Mouse (Mus musculus): ENCODE results near the gene Ptger4. TPM values are rescaled to one million over a fixed set of nuclear protein-coding genes. Genes with fewer than 3 reads are reported as not detected.

The Ptger4 gene
- polyA plus RNA-seq (2011; ENCODE audit: insufficient read depth, insufficient read length, low replicate concordance, missing spikeins), result 2.3 and 3.5 TPM in 2 replicates

DNA sequence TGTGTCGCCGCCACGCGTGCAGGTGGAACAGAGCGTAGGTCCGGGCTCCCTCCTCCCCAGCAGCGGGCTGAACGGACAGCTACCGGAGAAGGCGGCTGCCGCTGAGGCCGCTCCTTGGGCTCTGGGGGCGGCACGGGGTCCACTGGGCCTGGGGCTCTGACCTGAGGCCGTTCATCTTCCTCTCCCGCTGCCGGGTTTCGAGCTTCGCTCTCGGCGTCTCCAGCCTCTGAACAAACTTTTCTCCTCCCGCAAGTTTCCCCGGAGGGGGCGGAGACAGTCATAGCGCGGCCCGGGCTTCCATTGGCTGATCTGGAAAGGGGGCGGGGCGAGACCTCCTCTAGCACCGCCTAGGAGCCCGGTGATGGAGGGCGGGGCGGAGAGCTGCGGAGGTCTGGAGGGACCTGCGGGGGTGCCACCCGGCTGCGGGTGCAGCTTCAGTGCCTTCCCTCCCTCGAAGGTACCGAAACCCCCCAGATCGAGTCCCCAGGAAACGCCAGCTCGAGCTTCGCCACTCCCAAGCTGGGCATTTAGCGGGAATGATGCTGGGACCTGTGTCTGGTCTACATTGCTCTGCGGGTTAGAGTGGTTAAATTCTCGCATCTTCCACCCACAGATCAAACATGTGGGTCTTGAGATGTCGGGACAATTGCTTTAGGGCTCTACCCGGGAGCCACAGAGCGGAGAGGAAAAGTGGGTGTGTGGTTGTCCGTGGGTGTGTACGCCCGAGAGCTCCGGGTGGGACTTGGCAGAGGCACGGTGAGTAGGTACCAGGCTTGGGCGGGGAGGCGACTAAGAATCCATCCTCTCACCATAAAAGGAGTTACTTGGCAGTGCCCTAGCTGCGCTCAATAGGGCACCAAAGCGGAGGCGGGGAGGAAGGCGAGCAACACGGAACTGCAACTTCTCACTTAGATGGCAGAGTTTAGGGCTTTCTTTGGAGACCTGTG lies at the start of gene Ptger4:
TSS of gene Ptger4 (minus strand) at position 229 of the 947 bp plus-strand sequence.
- WGBS, result under 1% methylated on average over 61 of the region's 61 CpGs
- peak within 1 kb of the TSS; percentile 81 for H3K27ac ChIP-seq (ENCODE audit: control insufficient read depth, insufficient read depth, low read depth, low read length, poor library complexity)
- H3K4me1 ChIP-seq (ENCODE audit: control insufficient read depth, insufficient read depth, low read length), result peaks cover 3% of the 10 kb centered on the region; the same call in 1 of the 2 replicates

DNA sequence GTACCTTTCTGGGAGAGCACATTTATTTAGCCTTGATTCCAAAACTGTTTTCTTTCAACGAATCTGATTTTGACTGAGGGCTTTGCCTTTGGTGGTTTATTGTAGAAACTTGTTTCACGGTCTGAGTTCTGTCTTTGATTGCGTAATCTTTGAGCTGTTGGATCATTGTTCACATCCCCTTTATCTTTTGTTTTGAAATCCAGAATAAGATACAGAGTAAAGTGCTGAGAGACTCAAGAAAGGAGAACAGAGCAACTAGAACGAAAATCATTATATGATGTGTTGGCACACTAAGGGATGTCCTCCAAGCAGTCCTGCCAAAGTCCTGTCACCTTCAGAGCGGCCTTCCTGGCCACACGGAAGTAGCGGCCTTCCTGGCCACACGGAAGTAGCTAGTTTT lies 44.4 kb upstream of the Ptger4 start:
- TF ChIP-seq POLR2A (IDR thresholded peaks at IDR 0.05; ENCODE audit: borderline replicate concordance, control insufficient read depth, low read depth, low read length), result no peak
- no peak for TF ChIP-seq CTCF (IDR thresholded peaks at IDR 0.05; ENCODE audit: control insufficient read depth, insufficient read depth, low read length)
- H3K4me3 ChIP-seq (replicated peaks; ENCODE audit: control insufficient read depth, low read depth, low read length), result no peak overlapping the region
- H3K4me1 ChIP-seq (ENCODE audit: control insufficient read depth, insufficient read depth, low read length), result no peaks in the 10 kb centered on the region; the same call in 1 of the 2 replicates
- 58% methylated on average over 8 of the region's 8 CpGs for WGBS
- H3K27ac ChIP-seq (ENCODE audit: control insufficient read depth, insufficient read depth, low read depth, low read length, poor library complexity), result no peak overlapping the region

More for the DNA sequence above, at the start of gene Ptger4:
- H3K4me3 ChIP-seq (replicated peaks; ENCODE audit: control insufficient read depth, low read depth, low read length), result peak within 1 kb of the TSS; percentile 84
- peak; percentile 88 for TF ChIP-seq POLR2A (IDR thresholded peaks at IDR 0.05; ENCODE audit: borderline replicate concordance, control insufficient read depth, low read depth, low read length)
- TF ChIP-seq CTCF (IDR thresholded peaks at IDR 0.05; ENCODE audit: control insufficient read depth, insufficient read depth, low read length), result no peak

DNA sequence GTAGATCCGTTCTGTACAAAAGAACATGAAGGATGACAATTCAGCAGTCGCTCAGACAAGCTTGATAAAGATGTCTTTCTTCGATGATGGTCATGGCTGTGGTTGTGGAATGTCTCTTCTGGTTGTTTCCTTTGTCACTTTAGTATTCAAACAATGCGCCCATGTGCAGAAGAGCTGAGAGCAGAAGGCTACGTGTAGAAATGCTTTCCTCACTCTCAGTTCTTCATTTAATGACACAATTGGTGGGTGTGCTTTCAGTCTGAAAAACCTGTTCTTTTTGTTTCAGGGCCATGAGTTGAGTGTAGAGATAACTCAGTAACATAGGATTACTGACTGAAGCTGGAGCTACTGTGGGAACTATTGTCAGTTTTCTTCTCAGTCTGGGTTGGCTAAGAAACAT lies 43.1 kb upstream of the Ptger4 start:
- TF ChIP-seq POLR2A (IDR thresholded peaks at IDR 0.05; ENCODE audit: borderline replicate concordance, control insufficient read depth, low read depth, low read length) (no peak), CTCF (IDR thresholded peaks at IDR 0.05; ENCODE audit: control insufficient read depth, insufficient read depth, low read length) (no peak)
- H3K4me3 ChIP-seq (replicated peaks; ENCODE audit: control insufficient read depth, low read depth, low read length), result no peak overlapping the region
- 78% methylated on average over 5 of the region's 5 CpGs for WGBS
- no peak overlapping the region for H3K27ac ChIP-seq (ENCODE audit: control insufficient read depth, insufficient read depth, low read depth, low read length, poor library complexity)
- no peaks in the 10 kb centered on the region; the same call in 1 of the 2 replicates for H3K4me1 ChIP-seq (ENCODE audit: control insufficient read depth, insufficient read depth, low read length)

DNA sequence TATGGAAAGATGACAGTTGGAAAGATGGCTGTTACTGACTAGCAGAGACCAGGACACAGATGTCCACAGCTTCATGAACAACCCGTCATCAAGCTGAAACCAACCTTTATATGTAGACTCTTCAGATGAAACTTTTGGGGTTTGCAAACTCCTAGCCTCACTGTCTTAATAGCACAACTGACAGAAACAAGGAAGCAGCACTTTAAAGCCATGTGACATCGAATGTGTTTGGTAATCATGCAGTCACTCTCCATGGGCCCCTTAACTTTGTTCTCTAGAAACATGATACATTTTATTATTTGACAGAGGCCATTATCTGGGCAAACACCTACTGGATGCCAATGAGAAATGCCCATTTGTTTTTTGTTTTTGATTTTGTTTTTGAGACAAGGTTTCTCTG lies 37.3 kb upstream of the Ptger4 start:
- H3K4me3 ChIP-seq (replicated peaks; ENCODE audit: control insufficient read depth, low read depth, low read length), result no peak overlapping the region
- WGBS, result 62% methylated on average over 2 of the region's 2 CpGs
- no peaks in the 10 kb centered on the region; the same call in 1 of the 2 replicates for H3K4me1 ChIP-seq (ENCODE audit: control insufficient read depth, insufficient read depth, low read length)
- TF ChIP-seq CTCF (IDR thresholded peaks at IDR 0.05; ENCODE audit: control insufficient read depth, insufficient read depth, low read length) (no peak), POLR2A (IDR thresholded peaks at IDR 0.05; ENCODE audit: borderline replicate concordance, control insufficient read depth, low read depth, low read length) (no peak)
- H3K27ac ChIP-seq (ENCODE audit: control insufficient read depth, insufficient read depth, low read depth, low read length, poor library complexity), result no peak overlapping the region

DNA sequence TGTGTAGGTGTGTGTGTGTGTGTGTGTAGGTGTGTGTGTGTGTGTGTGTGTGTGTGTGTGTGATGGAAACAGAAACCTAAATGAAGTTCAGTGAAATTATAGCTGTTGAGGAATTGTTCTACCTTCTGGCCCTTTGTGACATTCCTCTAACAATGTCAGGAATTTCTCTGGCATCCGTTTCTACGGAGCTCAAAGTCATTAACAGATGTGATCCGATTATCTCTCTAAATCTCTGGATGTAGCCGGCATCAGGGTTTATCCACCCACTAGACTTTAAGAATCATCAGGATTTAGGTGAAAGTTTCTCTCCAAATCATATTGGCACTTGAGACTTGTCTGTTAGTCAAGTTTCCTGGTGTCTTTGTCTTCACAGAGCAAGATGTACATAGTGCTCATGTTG lies 35.8 kb upstream of the Ptger4 start:
- TF ChIP-seq POLR2A (IDR thresholded peaks at IDR 0.05; ENCODE audit: borderline replicate concordance, control insufficient read depth, low read depth, low read length) (no peak), CTCF (IDR thresholded peaks at IDR 0.05; ENCODE audit: control insufficient read depth, insufficient read depth, low read length) (no peak)
- Histone ChIP-seq H3K4me1 (ENCODE audit: control insufficient read depth, insufficient read depth, low read length) (no peaks in the 10 kb centered on the region; the same call in 1 of the 2 replicates), H3K27ac (ENCODE audit: control insufficient read depth, insufficient read depth, low read depth, low read length, poor library complexity) (no peak overlapping the region), H3K4me3 (replicated peaks; ENCODE audit: control insufficient read depth, low read depth, low read length) (no peak overlapping the region)
- WGBS, result 89% methylated on average over 4 of the region's 4 CpGs

DNA sequence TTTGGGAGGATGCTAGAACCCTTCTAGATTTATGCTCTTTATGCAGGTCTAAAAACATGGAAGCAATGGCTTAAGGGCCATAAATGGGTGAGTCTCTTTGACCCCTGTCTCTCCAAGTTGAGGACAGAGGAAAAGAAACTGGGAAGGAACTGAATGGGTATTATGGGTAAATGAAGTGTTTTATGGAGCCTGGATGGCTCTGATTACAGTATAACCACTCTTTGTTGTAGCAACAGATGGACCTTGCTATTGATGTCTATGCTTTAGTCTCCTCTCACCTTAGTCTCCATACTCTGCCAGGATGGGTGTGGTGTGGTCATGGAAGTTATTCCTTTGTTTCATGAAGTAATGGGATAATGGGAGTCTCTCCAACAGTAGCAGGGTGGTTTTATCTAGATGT lies 34.5 kb upstream of the Ptger4 start:
- TF ChIP-seq POLR2A (IDR thresholded peaks at IDR 0.05; ENCODE audit: borderline replicate concordance, control insufficient read depth, low read depth, low read length) (no peak), CTCF (IDR thresholded peaks at IDR 0.05; ENCODE audit: control insufficient read depth, insufficient read depth, low read length) (no peak)
- H3K4me1 ChIP-seq (ENCODE audit: control insufficient read depth, insufficient read depth, low read length), result no peaks in the 10 kb centered on the region; the same call in 1 of the 2 replicates
- H3K4me3 ChIP-seq (replicated peaks; ENCODE audit: control insufficient read depth, low read depth, low read length), result no peak overlapping the region
- no peak overlapping the region for H3K27ac ChIP-seq (ENCODE audit: control insufficient read depth, insufficient read depth, low read depth, low read length, poor library complexity)

DNA sequence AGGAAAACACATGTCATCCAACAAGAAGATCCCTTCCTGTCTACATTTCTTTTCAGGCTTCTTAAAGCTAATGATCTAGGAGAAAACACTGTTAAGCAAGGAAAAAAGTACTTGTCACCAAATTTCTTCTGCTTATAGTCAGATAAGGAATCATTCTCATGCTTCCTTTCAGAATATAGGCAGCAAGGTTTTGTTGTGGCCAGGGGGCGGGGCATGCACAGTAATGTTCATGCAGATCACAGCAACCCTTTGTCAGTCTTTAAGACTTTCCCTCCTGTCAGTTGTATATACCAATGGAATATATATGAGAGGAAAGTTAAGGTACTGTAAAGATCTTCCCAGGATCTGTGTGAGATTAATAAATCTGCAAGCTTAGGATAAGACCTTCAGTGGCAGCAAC lies 30.0 kb upstream of the Ptger4 start:
- H3K4me3 ChIP-seq (replicated peaks; ENCODE audit: control insufficient read depth, low read depth, low read length), result no peak overlapping the region
- 85% methylated on average over 1 of the region's 1 CpGs for WGBS
- H3K4me1 ChIP-seq (ENCODE audit: control insufficient read depth, insufficient read depth, low read length), result no peaks in the 10 kb centered on the region
- H3K27ac ChIP-seq (ENCODE audit: control insufficient read depth, insufficient read depth, low read depth, low read length, poor library complexity), result no peak overlapping the region
- no peak for TF ChIP-seq CTCF (IDR thresholded peaks at IDR 0.05; ENCODE audit: control insufficient read depth, insufficient read depth, low read length)
- TF ChIP-seq POLR2A (IDR thresholded peaks at IDR 0.05; ENCODE audit: borderline replicate concordance, control insufficient read depth, low read depth, low read length), result no peak

DNA sequence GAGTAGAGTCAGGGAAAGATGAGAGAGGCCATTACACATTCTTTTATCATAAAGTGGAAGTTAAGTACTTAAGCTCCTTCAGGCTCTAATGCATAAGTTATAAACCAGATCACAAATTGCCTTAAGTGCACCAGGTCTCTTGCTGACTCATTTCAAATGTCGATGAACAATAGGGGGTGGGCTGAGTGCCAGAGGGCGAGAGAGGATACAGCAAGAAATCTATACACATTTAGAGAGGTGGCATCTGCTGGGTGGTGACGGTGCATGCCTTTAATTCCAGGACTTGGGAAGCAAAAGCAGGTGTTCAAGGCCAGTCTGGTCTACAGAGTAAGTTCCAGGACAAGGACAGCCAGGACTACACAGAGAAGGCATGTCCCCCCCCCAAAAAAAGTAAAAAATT lies 22.1 kb upstream of the Ptger4 start:
- H3K4me3 ChIP-seq (replicated peaks; ENCODE audit: control insufficient read depth, low read depth, low read length), result no peak overlapping the region
- no peak overlapping the region for H3K27ac ChIP-seq (ENCODE audit: control insufficient read depth, insufficient read depth, low read depth, low read length, poor library complexity)
- WGBS, result 73% methylated on average over 3 of the region's 3 CpGs

More for the DNA sequence above, 22.1 kb upstream of the Ptger4 start:
- no peak for TF ChIP-seq POLR2A (IDR thresholded peaks at IDR 0.05; ENCODE audit: borderline replicate concordance, control insufficient read depth, low read depth, low read length)
- no peak for TF ChIP-seq CTCF (IDR thresholded peaks at IDR 0.05; ENCODE audit: control insufficient read depth, insufficient read depth, low read length)
- H3K4me1 ChIP-seq (ENCODE audit: control insufficient read depth, insufficient read depth, low read length), result peaks cover 5% of the 10 kb centered on the region; the same call in 1 of the 2 replicates

Measured in bone marrow, adult 2 months (tissue).